Mouse (Mus musculus) E14TG2a.4 (cell line): ENCODE data around the gene Ryr1.

ENCODE experiments used
- H3K27me3 ChIP-seq: 2 replicates; pipeline ENCODE4 v1.6.1; 2014; ENCODE audit warnings: low read length, control low read depth; ENCODE audit not compliant: insufficient read depth
- H3K36me3 ChIP-seq: 2 replicates; pipeline ENCODE4 v1.6.1; 2014; ENCODE audit warnings: low read length, control low read depth; ENCODE audit not compliant: insufficient read depth
- H3K4me1 ChIP-seq: replicated peaks from 2 replicates; pipeline ENCODE4 v1.6.1; 2014; ENCODE audit warnings: low read depth, low read length, control low read depth
- H3K4me3 ChIP-seq: replicated peaks from 2 replicates; pipeline ENCODE4 v1.5.1; 2014; ENCODE audit warnings: mild to moderate bottlenecking, low read length
- H3K9me3 ChIP-seq: 2 replicates; pipeline ENCODE4 v1.6.1; 2014; ENCODE audit warnings: low read length, control low read depth
- CTCF ChIP-seq: conservative IDR thresholded peaks from 2 replicates; pipeline ENCODE4 v1.5.1; 2014; ENCODE audit warnings: low read length
- NANOG ChIP-seq: IDR thresholded peaks from 2 replicates; pipeline ENCODE4 v1.6.1; 2014; ENCODE audit warnings: borderline replicate concordance, low read length, mixed read lengths
- POU5F1 ChIP-seq: IDR thresholded peaks from 2 replicates; pipeline ENCODE4 v1.6.1; 2014; ENCODE audit warnings: low read length, borderline replicate concordance

Gene Ryr1

DNA sequence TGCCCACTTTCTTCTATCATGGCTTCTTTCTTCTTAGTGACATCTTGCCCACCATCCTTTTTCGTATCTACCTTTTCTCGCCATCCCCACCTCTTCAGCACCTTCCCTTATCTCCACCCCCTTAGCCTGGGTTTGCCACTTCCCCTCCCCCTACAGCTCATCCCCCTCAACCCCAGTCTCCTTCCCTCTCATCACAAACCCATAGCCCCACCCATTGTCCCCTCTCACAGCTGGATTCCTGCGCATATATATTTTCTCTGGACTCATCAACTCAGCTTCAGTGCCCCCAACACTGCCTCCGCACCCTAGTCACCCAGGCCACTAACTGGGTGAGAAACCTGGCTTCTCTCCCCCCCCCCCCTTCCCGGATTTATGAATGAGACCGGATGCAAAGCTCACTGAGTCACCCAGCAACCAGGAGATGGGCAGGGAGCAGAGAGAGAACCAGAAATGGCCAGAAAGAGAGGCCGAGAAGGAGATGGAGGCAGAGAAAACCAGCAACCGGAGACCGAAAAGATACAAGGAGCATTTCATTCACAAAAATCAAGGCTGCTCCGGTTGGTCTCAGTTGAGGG, 43.2 kb upstream of the Ryr1 start:
- Histone ChIP-seq H3K4me1 (peaks cover 66% of the 10 kb centered on the region), H3K27me3 (peaks cover 31% of the 10 kb centered on the region), H3K4me3 (peak overlapping the region; percentile 88), H3K36me3 (peaks cover 15% of the 10 kb centered on the region), H3K9me3 (no peaks in the 10 kb centered on the region)
- TF ChIP-seq POU5F1, result no peak
- TF ChIP-seq CTCF, result no peak
- TF ChIP-seq NANOG, result no peak

DNA sequence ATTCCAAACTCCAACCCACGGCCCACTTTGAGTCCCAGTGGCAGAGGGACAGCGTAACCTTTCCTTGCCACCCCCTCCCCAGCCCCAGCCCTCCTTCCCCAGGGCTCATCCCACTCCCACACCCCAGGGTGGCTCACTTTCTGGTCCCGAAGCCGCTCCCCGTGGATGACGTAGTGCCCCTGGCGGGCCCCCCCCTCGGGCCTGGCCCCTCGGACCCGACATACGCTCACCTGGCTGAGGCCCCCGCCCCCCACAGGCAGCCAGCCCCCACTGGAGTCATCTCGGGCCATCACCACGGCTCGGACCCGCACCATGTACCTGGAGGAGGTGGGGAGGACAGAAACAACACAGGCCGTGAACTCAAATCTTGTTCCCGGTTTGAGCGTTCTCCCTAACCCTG, 42.7 kb upstream of the Ryr1 start:
- peaks cover 9% of the 10 kb centered on the region for H3K36me3 ChIP-seq
- H3K4me3 ChIP-seq, result peak overlapping the region; percentile 88
- H3K27me3 ChIP-seq, result peaks cover 25% of the 10 kb centered on the region
- H3K9me3 ChIP-seq, result no peaks in the 10 kb centered on the region
- no peak for TF ChIP-seq NANOG
- TF ChIP-seq POU5F1, result no peak
- no peak for TF ChIP-seq CTCF
- peaks cover 65% of the 10 kb centered on the region for H3K4me1 ChIP-seq

DNA sequence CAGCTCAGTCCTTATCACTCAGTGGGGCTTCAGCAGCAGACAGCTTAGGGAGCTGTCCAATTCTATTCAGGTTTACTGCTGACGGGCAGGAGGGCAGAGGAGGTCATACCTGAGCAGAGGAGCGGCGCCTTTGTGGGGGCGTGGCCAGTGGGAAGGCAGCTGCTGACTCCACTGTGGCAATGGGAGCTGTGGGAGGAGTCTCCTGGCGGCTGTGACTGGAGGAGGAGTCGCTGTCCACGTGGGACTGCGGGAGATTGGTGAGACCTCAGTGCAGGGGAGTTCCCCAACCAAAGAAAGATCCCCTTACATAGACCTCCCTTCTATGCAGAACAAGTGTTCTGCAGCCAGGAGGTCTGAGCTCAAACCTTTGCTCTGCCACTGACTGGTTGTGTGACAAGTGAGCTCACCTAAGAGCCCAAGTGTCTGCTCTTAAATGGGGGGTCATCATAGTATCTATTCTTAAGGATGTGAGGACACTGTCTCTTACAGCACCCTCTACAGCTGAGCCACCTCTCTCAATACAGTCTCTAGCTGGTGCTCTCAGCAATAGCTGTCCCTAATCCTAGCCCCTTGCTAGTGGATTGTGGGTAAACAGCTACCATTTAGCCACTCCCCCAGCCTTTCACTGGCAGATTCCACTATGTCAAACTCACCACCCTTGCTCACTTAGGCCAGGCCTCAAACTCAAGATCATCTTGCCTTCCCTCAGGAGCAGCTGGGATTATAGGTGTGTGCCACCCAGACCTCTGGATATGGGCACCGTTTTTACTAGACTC, 38.0 kb upstream of the Ryr1 start:
- Histone ChIP-seq H3K27me3 (peaks cover 22% of the 10 kb centered on the region; the same call in 1 of the 2 replicates), H3K9me3 (no peaks in the 10 kb centered on the region), H3K4me3 (peak overlapping the region; percentile 33; the same call in 1 of the 2 replicates), H3K36me3 (peaks cover 11% of the 10 kb centered on the region), H3K4me1 (peaks cover 68% of the 10 kb centered on the region)
- TF ChIP-seq NANOG (no peak), CTCF (no peak), POU5F1 (no peak)

DNA sequence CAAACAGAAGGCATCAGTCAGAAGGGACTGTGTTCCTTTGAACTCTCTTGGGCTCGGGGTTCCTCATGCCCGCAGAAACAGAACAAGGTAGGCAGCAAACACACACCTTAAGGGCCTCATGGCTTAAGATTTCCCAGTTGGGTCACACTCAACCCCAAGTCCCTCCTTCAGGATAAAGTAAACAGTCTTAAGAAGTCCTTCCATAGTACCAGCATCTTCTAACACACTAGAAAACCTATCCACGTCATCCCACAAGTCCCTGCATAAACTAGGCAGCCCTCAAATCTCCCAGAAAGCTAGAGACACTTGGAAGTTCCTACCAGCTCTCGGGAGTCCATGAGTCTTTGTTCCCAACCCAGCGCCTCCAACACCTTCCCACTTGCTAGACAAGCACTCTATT, 37.3 kb upstream of the Ryr1 start:
- TF ChIP-seq NANOG, result no peak
- TF ChIP-seq CTCF, result no peak
- no peak for TF ChIP-seq POU5F1
- peak overlapping the region; percentile 70 for H3K4me3 ChIP-seq
- H3K9me3 ChIP-seq, result no peaks in the 10 kb centered on the region
- H3K27me3 ChIP-seq, result peaks cover 22% of the 10 kb centered on the region; the same call in 1 of the 2 replicates
- H3K36me3 ChIP-seq, result peaks cover 11% of the 10 kb centered on the region
- peaks cover 68% of the 10 kb centered on the region for H3K4me1 ChIP-seq

DNA sequence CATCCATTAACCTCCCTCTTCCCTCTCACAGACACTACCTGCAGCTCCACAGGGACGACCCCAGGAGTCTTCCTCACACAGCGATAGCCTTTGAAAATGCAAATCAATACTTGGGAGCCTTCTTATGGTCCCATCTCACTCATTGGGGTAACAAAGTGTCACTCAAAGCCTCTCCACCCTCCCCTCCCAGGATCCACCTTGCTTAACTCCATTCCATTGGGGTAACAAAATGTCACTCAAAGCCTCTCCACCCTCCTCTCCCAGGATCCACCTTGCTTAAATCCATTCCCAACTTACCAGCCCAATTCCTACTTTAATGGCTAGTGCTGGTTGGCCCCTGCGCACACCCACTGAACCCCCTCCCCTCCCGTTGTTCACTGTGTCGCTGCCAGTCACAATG, 33.3 kb upstream of the Ryr1 start:
- Histone ChIP-seq H3K9me3 (no peaks in the 10 kb centered on the region), H3K4me1 (peaks cover 78% of the 10 kb centered on the region), H3K36me3 (peaks cover 13% of the 10 kb centered on the region), H3K4me3 (peak overlapping the region; percentile 72), H3K27me3 (peaks cover 18% of the 10 kb centered on the region; the same call in 1 of the 2 replicates)
- TF ChIP-seq CTCF (no peak), NANOG (no peak), POU5F1 (no peak)

DNA sequence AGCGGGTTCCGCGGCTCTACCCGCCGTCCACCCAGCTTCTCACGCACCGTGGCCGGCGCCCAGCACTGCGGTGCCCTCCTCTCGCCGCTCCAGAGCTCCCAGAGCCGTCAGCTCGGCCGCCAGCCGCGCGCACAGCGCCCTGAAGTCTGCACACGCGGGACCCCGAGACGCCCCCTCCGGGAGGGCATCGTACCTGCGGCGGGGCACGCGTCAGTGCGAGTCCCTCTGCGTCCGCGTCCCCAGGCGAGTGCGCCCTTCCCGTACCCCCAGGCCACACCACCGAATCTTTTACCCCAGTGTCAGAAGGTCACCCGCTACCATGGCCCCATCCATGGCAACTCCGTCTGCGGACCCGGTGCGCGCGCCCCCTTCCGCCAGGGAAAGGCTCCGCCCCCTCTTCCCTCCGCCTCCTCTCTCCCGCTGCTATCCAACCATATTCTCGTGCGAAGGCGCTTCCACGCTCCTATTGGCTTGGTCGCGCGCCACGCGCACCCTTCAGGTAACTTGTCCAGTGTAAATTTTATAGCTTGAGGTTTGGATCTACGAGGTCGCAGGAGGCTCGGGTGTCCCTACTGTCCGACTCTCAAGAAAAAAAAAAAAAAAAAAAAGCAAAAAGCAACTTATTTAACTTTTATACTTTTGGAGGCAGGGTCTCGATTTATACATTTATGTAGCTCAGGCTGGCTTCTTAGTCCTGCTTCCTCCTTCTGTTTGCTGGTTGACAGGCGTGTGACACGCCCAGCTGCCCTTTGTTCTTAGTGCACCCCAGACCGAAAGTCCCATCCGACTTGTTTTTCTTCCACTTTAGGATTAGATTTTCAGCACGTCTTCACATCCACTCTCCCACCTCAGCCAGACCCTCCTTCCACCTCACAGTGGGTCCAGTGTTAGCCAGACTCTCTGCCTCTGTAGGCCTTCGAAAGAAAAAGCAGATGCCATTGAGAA, 31.1 kb upstream of the Ryr1 start, which contains the start of gene Fam98c:
Gene Fam98c (minus strand): TSS at position 397 of the 945 bp plus-strand sequence.
- Histone ChIP-seq H3K4me1 (peaks cover 61% of the 10 kb centered on the region), H3K4me3 (peak within 1 kb of the TSS; percentile 99), H3K27me3 (peaks cover 14% of the 10 kb centered on the region; the same call in 1 of the 2 replicates), H3K36me3 (peaks cover 23% of the 10 kb centered on the region), H3K9me3 (no peaks in the 10 kb centered on the region)
- TF ChIP-seq CTCF, result no peak
- TF ChIP-seq NANOG, result no peak
- no peak for TF ChIP-seq POU5F1

DNA sequence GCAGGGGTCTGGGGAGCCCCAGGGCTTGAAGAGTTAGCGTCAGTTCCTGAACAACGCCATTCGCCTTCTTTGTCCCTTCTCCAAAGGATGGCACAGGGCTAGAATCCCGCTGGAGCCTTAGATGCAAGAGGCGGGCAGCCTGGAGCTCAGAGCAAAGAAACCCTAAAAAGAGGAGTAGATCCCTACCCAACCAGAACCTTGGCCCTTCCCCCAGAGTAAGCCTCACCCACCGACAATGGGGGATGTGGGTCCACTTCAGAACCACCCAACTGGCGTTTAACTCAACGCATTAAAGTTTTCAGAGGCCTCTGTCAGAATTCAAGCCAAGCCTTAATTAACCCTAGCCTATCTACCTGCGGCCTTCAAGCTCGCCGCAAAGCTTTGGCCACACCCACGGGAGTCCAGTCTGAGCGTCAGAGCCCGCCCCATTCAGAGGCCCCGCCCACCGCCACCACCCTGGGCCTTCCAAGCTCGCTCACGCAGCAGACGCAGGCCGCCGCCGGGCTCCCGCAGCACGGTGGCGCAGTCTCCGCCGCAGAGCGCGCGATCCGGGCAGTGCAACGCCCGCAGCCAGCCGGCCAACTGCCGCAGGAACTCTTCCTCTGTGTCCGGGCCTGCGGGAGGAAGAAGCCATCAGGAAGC, 30.3 kb upstream of the Ryr1 start:
- H3K9me3 ChIP-seq, result no peaks in the 10 kb centered on the region

More for the DNA sequence above, 30.3 kb upstream of the Ryr1 start:
- Histone ChIP-seq H3K27me3 (peaks cover 9% of the 10 kb centered on the region; the same call in 1 of the 2 replicates), H3K36me3 (peaks cover 23% of the 10 kb centered on the region), H3K4me3 (peak overlapping the region; percentile 99), H3K4me1 (peaks cover 57% of the 10 kb centered on the region)
- TF ChIP-seq POU5F1, result no peak
- TF ChIP-seq CTCF, result no peak
- TF ChIP-seq NANOG, result no peak
